Mouse (Mus musculus): ENCODE data around the gene Il23a.

GRCm38 (mm10) chr10:128247020-128247732, 51.4 kb downstream of the Il23a start:
- TF ChIP-seq EP300 (IDR thresholded peaks at IDR 0.05; ENCODE audit: low read depth): peak; percentile 76
- TF ChIP-seq CTCF (IDR thresholded peaks at IDR 0.05; ENCODE audit: low read depth): no peak

Measured in heart, postnatal 0 days (tissue).